Comparison of ENCODE assay signal across 19 mouse cellular contexts in genomic region chr12:54380322-54380721, GRCm38 (mm10).
"Had no signal": no experiment of that assay in that cellular context is flagged by ENCODE, and none has a peak within 500 bp of the region (broad histone marks: within the 10 kb centered on the region; RNA-seq: fewer than 3 reads in every experiment).

No protein-coding gene starts in this region.

- H3K9ac ChIP-seq: lung, embryonic 14.5 days; midbrain, embryonic 12.5 days; neural tube, embryonic 13.5 days; neural tube, embryonic 15.5 days had no signal

- H3K4me2 ChIP-seq: lung, embryonic 14.5 days; midbrain, embryonic 12.5 days; neural tube, embryonic 13.5 days; neural tube, embryonic 15.5 days had no signal

- H3K4me3 ChIP-seq: midbrain, embryonic 10.5 days; midbrain, embryonic 12.5 days; myocyte; neural tube, embryonic 13.5 days; neural tube, embryonic 15.5 days had no signal

- H3K4me1 ChIP-seq: midbrain, embryonic 10.5 days; midbrain, embryonic 12.5 days; neural tube, embryonic 15.5 days had no signal

- H3K27me3 ChIP-seq: midbrain, embryonic 12.5 days; neural tube, embryonic 13.5 days; neural tube, embryonic 15.5 days had no signal

- H3K9me3 ChIP-seq: midbrain, embryonic 10.5 days; midbrain, embryonic 12.5 days; neural tube, embryonic 15.5 days had no signal

- ATAC-seq: midbrain, embryonic 16.5 days had no signal

- H3K27ac ChIP-seq: midbrain, embryonic 10.5 days; midbrain, embryonic 12.5 days; neural tube, embryonic 13.5 days; neural tube, embryonic 15.5 days had no signal

- DNase-seq: lung, adult 18-20 months; lung, embryonic 14.5 days; lung, postnatal 10 days; lung, postnatal 4 days; midbrain, embryonic 14.5 days; retina, postnatal 1 day; right cerebral cortex, adult 18-20 months; right cerebral cortex, postnatal 25 days; right cerebral cortex, postnatal 4 days; spleen, adult 18-20 months; thymus, adult 18-20 months; thymus, postnatal 14 days; thymus, postnatal 36 days had no signal

- H3K36me3 ChIP-seq: midbrain, embryonic 10.5 days; midbrain, embryonic 12.5 days; neural tube, embryonic 13.5 days; neural tube, embryonic 15.5 days had no signal
